Mouse (Mus musculus): ENCODE data around the gene Capzb. TPM values are rescaled to one million over a fixed set of nuclear protein-coding genes. Genes with fewer than 3 reads are reported as not detected.

Gene Capzb
- polyA plus RNA-seq, 1 experiment from 2014 or later, result 312 TPM

GRCm38 (mm10) chr4:139187930-139188329 is 4.8 kb upstream of the Capzb start:
- Histone ChIP-seq H3K27ac (no peak overlapping the region), H3K9ac (no peak overlapping the region), H3K4me2 (no peak overlapping the region), H3K27me3 (no peaks in the 10 kb centered on the region), H3K36me3 (replicated peaks) (no peaks in the 10 kb centered on the region), H3K9me3 (no peaks in the 10 kb centered on the region), H3K4me1 (peaks cover 12% of the 10 kb centered on the region), H3K4me3 (replicated peaks) (no peak overlapping the region)
- WGBS, result 83% methylated on average over 11 of the region's 11 CpGs
- no peak for ATAC-seq (ENCODE audit: low FRiP score)

- Histone ChIP-seq H3K36me3 (replicated peaks) (no peaks in the 10 kb centered on the region), H3K9ac (peak overlapping the region; percentile 84), H3K9me3 (no peaks in the 10 kb centered on the region), H3K4me2 (peak overlapping the region; percentile 98), H3K4me3 (replicated peaks) (peak overlapping the region; percentile 97), H3K4me1 (peaks cover 38% of the 10 kb centered on the region), H3K27ac (peak overlapping the region; percentile 88), H3K27me3 (no peaks in the 10 kb centered on the region)
- ATAC-seq (ENCODE audit: low FRiP score), result no peak
- WGBS, result 21% methylated on average over 19 of the region's 19 CpGs
Measured at GRCm38 (mm10) chr4:139191605-139192498, 847 bp upstream of the Capzb start.

GRCm38 (mm10) chr4:139193176-139194093 is 736 bp downstream of the Capzb start:
- H3K27ac ChIP-seq, result peak overlapping the region; percentile 79
- H3K9me3 ChIP-seq, result no peaks in the 10 kb centered on the region
- peak overlapping the region; percentile 98 for H3K4me2 ChIP-seq
- H3K27me3 ChIP-seq, result no peaks in the 10 kb centered on the region
- H3K4me3 ChIP-seq (replicated peaks), result peak overlapping the region; percentile 97
- peaks cover 38% of the 10 kb centered on the region for H3K4me1 ChIP-seq
- 7% methylated on average over 35 of the region's 35 CpGs for WGBS
- peak; percentile 13 for ATAC-seq (ENCODE audit: low FRiP score)
- peak overlapping the region; percentile 91 for H3K9ac ChIP-seq
- H3K36me3 ChIP-seq (replicated peaks), result no peaks in the 10 kb centered on the region

GRCm38 (mm10) chr4:139195101-139195500 is 2.4 kb downstream of the Capzb start:
- H3K4me3 ChIP-seq (replicated peaks), result no peak overlapping the region
- H3K27ac ChIP-seq, result no peak overlapping the region
- no peaks in the 10 kb centered on the region for H3K9me3 ChIP-seq
- H3K27me3 ChIP-seq, result no peaks in the 10 kb centered on the region
- peaks cover 38% of the 10 kb centered on the region for H3K4me1 ChIP-seq
- no peak overlapping the region for H3K9ac ChIP-seq
- no peak overlapping the region for H3K4me2 ChIP-seq
- peaks cover 3% of the 10 kb centered on the region; the same call in 1 of the 2 replicates for H3K36me3 ChIP-seq (replicated peaks)
- no peak for ATAC-seq (ENCODE audit: low FRiP score)
- 88% methylated on average over 5 of the region's 5 CpGs for WGBS

GRCm38 (mm10) chr4:139196464-139196863 is 3.8 kb downstream of the Capzb start:
- no peak for ATAC-seq (ENCODE audit: low FRiP score)
- 93% methylated on average over 6 of the region's 6 CpGs for WGBS
- no peak overlapping the region for H3K4me3 ChIP-seq (replicated peaks)
- H3K27me3 ChIP-seq, result no peaks in the 10 kb centered on the region
- no peak overlapping the region for H3K9ac ChIP-seq
- no peaks in the 10 kb centered on the region for H3K9me3 ChIP-seq
- H3K27ac ChIP-seq, result no peak overlapping the region
- H3K4me1 ChIP-seq, result peaks cover 32% of the 10 kb centered on the region
- H3K4me2 ChIP-seq, result no peak overlapping the region
- peaks cover 4% of the 10 kb centered on the region; the same call in 1 of the 2 replicates for H3K36me3 ChIP-seq (replicated peaks)

- no peak overlapping the region for H3K4me3 ChIP-seq (replicated peaks)
- H3K4me1 ChIP-seq, result peaks cover 27% of the 10 kb centered on the region
- peaks cover 4% of the 10 kb centered on the region; the same call in 1 of the 2 replicates for H3K36me3 ChIP-seq (replicated peaks)
- no peak overlapping the region for H3K27ac ChIP-seq
- no peak overlapping the region for H3K4me2 ChIP-seq
- no peaks in the 10 kb centered on the region for H3K27me3 ChIP-seq
- H3K9me3 ChIP-seq, result no peaks in the 10 kb centered on the region
- 87% methylated on average over 6 of the region's 6 CpGs for WGBS
- ATAC-seq (ENCODE audit: low FRiP score), result no peak
- H3K9ac ChIP-seq, result no peak overlapping the region
Measured at GRCm38 (mm10) chr4:139196949-139197348, 4.2 kb downstream of the Capzb start.

- whole genome bisulfite sequencing, result 90% methylated on average over 5 of the region's 5 CpGs
- H3K36me3 ChIP-seq (replicated peaks), result peaks cover 4% of the 10 kb centered on the region; the same call in 1 of the 2 replicates
- no peak overlapping the region for H3K4me2 ChIP-seq
- no peaks in the 10 kb centered on the region for H3K9me3 ChIP-seq
- H3K27ac ChIP-seq, result no peak overlapping the region
- H3K9ac ChIP-seq, result no peak overlapping the region
- no peak overlapping the region for H3K4me3 ChIP-seq (replicated peaks)
- H3K27me3 ChIP-seq, result no peaks in the 10 kb centered on the region
- peaks cover 26% of the 10 kb centered on the region for H3K4me1 ChIP-seq
- ATAC-seq (ENCODE audit: low FRiP score), result no peak
Measured at GRCm38 (mm10) chr4:139197453-139197852, 4.8 kb downstream of the Capzb start.

- H3K36me3 ChIP-seq (replicated peaks), result peaks cover 4% of the 10 kb centered on the region; the same call in 1 of the 2 replicates
- no peak overlapping the region for H3K27ac ChIP-seq
- no peaks in the 10 kb centered on the region for H3K9me3 ChIP-seq
- H3K4me3 ChIP-seq (replicated peaks), result no peak overlapping the region
- H3K4me1 ChIP-seq, result peaks cover 26% of the 10 kb centered on the region
- no peak overlapping the region for H3K4me2 ChIP-seq
- no peaks in the 10 kb centered on the region for H3K27me3 ChIP-seq
- ATAC-seq (ENCODE audit: low FRiP score), result no peak
- H3K9ac ChIP-seq, result no peak overlapping the region
- 87% methylated on average over 9 of the region's 9 CpGs for WGBS
Measured at GRCm38 (mm10) chr4:139198004-139198689, 5.4 kb downstream of the Capzb start.

- H3K4me1 ChIP-seq, result peaks cover 17% of the 10 kb centered on the region
- WGBS, result 89% methylated on average over 9 of the region's 9 CpGs
- no peak overlapping the region for H3K4me2 ChIP-seq
- no peak overlapping the region for H3K27ac ChIP-seq
- H3K4me3 ChIP-seq (replicated peaks), result no peak overlapping the region
- no peak for ATAC-seq (ENCODE audit: low FRiP score)
- H3K36me3 ChIP-seq (replicated peaks), result peaks cover 4% of the 10 kb centered on the region; the same call in 1 of the 2 replicates
- H3K9ac ChIP-seq, result no peak overlapping the region
- no peaks in the 10 kb centered on the region for H3K9me3 ChIP-seq
- no peaks in the 10 kb centered on the region for H3K27me3 ChIP-seq
Measured at GRCm38 (mm10) chr4:139199126-139199525, 6.4 kb downstream of the Capzb start.

GRCm38 (mm10) chr4:139199703-139200340 is 7.1 kb downstream of the Capzb start:
- H3K27me3 ChIP-seq, result no peaks in the 10 kb centered on the region
- H3K4me1 ChIP-seq, result peaks cover 16% of the 10 kb centered on the region
- WGBS, result 97% methylated on average over 8 of the region's 8 CpGs
- H3K36me3 ChIP-seq (replicated peaks), result peaks cover 4% of the 10 kb centered on the region; the same call in 1 of the 2 replicates
- no peak overlapping the region for H3K4me2 ChIP-seq
- H3K9me3 ChIP-seq, result no peaks in the 10 kb centered on the region
- ATAC-seq (ENCODE audit: low FRiP score), result no peak
- no peak overlapping the region for H3K4me3 ChIP-seq (replicated peaks)
- no peak overlapping the region for H3K27ac ChIP-seq
- H3K9ac ChIP-seq, result no peak overlapping the region

- Histone ChIP-seq H3K9me3 (no peaks in the 10 kb centered on the region), H3K36me3 (replicated peaks) (peaks cover 4% of the 10 kb centered on the region; the same call in 1 of the 2 replicates), H3K4me2 (no peak overlapping the region), H3K4me1 (0 out of 2 replicates have a peak, but pooled peaks cover 7% of the 10 kb centered on the region), H3K4me3 (replicated peaks) (no peak overlapping the region), H3K9ac (no peak overlapping the region), H3K27me3 (no peaks in the 10 kb centered on the region), H3K27ac (no peak overlapping the region)
- 89% methylated on average over 3 of the region's 3 CpGs for WGBS
- ATAC-seq (ENCODE audit: low FRiP score), result no peak
Measured at GRCm38 (mm10) chr4:139200946-139201345, 8.2 kb downstream of the Capzb start.
